Mouse (Mus musculus) ES-E14 (cell line): ENCODE data around the gene Vgf. TPM values are rescaled to one million over a fixed set of nuclear protein-coding genes. Genes with fewer than 3 reads are reported as not detected.

Experiments used
- DNase-seq: peaks from one replicate; pipeline ENCODE4 v3.0.0-alpha.2; 2013; ENCODE audit warnings: low read depth, low spot score
- H3K27ac ChIP-seq: 2 replicates; pipeline ENCODE4 v1.5.1; 2012; ENCODE audit warnings: low read depth, mild to moderate bottlenecking, low read length, moderate library complexity, mixed read lengths; ENCODE audit not compliant: poor library complexity, insufficient read depth, severe bottlenecking
- H3K36me3 ChIP-seq: 2 replicates; pipeline ENCODE4 v1.6.1; 2012; ENCODE audit warnings: mild to moderate bottlenecking, low read length, moderate library complexity, mixed read lengths; ENCODE audit not compliant: control insufficient read depth, poor library complexity, insufficient read depth, severe bottlenecking
- H3K4me1 ChIP-seq, 2 experiments: fragments of 150-350 bp in 1 of 2; sonication (generic) in 1 of 2; 2 replicates each; pipeline ENCODE4 v1.6.1; 2012; ENCODE audit warnings: low read length in 2 of 2, mild to moderate bottlenecking in 1 of 2, mixed read lengths in 1 of 2; ENCODE audit not compliant: control insufficient read depth in 2 of 2, insufficient read depth in 2 of 2, poor library complexity in 1 of 2
- H3K4me3 ChIP-seq, 2 experiments: fragments of 150-350 bp in 1 of 2; sonication (generic) in 1 of 2; 2 replicates each; pipeline ENCODE4 v1.5.1; 2012; ENCODE audit warnings: low read length in 2 of 2, low read depth in 1 of 2, mild to moderate bottlenecking in 1 of 2, mixed read lengths in 1 of 2; ENCODE audit not compliant: insufficient read depth in 1 of 2, poor library complexity in 1 of 2, severe bottlenecking in 1 of 2
- H3K9ac ChIP-seq: 2 replicates; pipeline ENCODE4 v1.6.1; 2012; ENCODE audit warnings: low read depth, mild to moderate bottlenecking, low read length, mixed read lengths; ENCODE audit not compliant: poor library complexity, insufficient read depth, severe bottlenecking
- H3K9me3 ChIP-seq: fragments of 150-350 bp; sonication (generic); 2 replicates; pipeline ENCODE4 v1.6.1; 2012; ENCODE audit warnings: low read depth, mild to moderate bottlenecking, low read length; ENCODE audit not compliant: control insufficient read depth, insufficient read depth
- CHD2 ChIP-seq: IDR thresholded peaks from 2 replicates; pipeline ENCODE4 v1.6.1; 2014; ENCODE audit warnings: mild to moderate bottlenecking, low read depth, low read length, inconsistent platforms
- HCFC1 ChIP-seq: IDR thresholded peaks from 2 replicates; pipeline ENCODE4 v1.6.1; 2012; ENCODE audit warnings: low read length, inconsistent platforms, borderline replicate concordance; ENCODE audit not compliant: insufficient read depth
- MAFK ChIP-seq: IDR thresholded peaks from 2 replicates; pipeline ENCODE4 v1.6.1; 2014; ENCODE audit warnings: mild to moderate bottlenecking, low read depth, low read length, inconsistent platforms; ENCODE audit not compliant: insufficient read depth
- ZC3H11A ChIP-seq: IDR thresholded peaks from 2 replicates; pipeline ENCODE4 v1.6.1; 2012; ENCODE audit warnings: low read depth, mild to moderate bottlenecking, inconsistent platforms, low read length, borderline replicate concordance
- ZNF384 ChIP-seq: IDR thresholded peaks from 2 replicates; pipeline ENCODE4 v1.6.1; 2012; ENCODE audit warnings: low read depth, low read length, inconsistent platforms
- in situ Hi-C, 2 experiments: fragments of 600-800 bp; cut with MboI; formaldehyde crosslinking; loops; one replicate each; pipeline ENCODE4 v1.15.1; 2025; ENCODE audit warnings: low sequenced_read_pairs in 2 of 2, inconsistent platforms in 1 of 2; ENCODE audit not compliant: unreplicated experiment in 2 of 2
- total RNA-seq: library from RNA; depleted of rRNA; stranded (reverse); fragments of 300-350 nt; gene quantifications from 2 replicates; pipeline ENCODE4 v1.2.3, GENCODE M21; 2012

The Vgf gene
- total RNA-seq, 1 experiment, result 45.6 TPM

DNA sequence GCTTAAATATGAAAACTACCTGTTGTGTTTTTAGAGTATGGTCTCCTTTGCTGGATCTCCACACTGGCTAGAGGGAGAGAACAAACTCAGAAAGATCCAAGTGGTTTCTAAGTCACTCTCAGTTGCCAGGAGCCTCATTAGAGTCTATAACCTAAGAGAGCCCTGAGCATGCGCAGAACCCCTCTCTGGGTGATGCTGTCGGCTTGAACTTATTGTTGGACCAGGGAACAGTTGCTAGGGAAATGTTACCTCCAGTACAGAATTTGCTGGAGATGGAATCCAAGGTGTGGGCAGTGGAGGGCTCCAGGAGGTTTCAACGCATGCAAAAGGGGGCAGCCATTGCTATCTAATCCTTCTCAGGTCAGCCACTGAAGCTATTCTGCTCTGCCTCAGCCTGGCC, 1.9 kb upstream of the Vgf start:
- Histone ChIP-seq H3K9ac (no peak overlapping the region), H3K36me3 (no peaks in the 10 kb centered on the region), H3K27ac (no peak overlapping the region), H3K4me1 (peaks cover 2 to 12% of the 10 kb centered on the region in 2 experiments; a peak in 1 of 4 replicates), H3K4me3 (no peak overlapping the region), H3K9me3 (no peaks in the 10 kb centered on the region)
- DNase-seq, result no peak
- in situ Hi-C loops, result no loop called here
- TF ChIP-seq ZNF384, result no peak
- TF ChIP-seq HCFC1, result no peak
- no peak for TF ChIP-seq ZC3H11A
- TF ChIP-seq CHD2, result no peak
- no peak for TF ChIP-seq MAFK

DNA sequence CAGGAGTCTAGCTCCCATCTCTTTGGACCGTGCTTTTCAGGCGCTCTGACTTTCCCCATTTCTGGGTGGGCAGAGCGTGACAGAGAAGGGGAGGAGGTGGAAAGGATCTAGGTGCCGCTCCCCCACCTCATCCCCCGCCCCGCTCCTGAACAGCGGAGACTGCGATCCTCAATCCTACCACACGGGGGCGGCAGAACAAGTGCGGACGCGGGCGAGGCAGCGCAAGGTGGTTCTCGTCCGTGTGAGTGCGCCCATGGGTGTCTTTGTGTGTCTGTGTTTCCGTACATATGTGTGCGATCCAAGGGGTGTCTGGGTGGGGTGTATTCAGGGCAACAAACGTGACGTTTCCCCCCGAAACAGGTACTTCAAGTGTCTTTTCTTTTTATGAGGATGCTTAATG, 1.1 kb upstream of the Vgf start:
- H3K27ac ChIP-seq, result no peak overlapping the region
- no peaks in the 10 kb centered on the region for H3K9me3 ChIP-seq
- peaks cover 2 to 12% of the 10 kb centered on the region in 2 experiments; a peak in 1 of 4 replicates for H3K4me1 ChIP-seq
- TF ChIP-seq CHD2, result no peak
- no peak for TF ChIP-seq HCFC1
- no peak for TF ChIP-seq MAFK
- no peak for TF ChIP-seq ZC3H11A
- TF ChIP-seq ZNF384, result no peak
- DNase-seq, result peak; percentile 78
- H3K36me3 ChIP-seq, result no peaks in the 10 kb centered on the region
- in situ Hi-C loops, result no loop called here
- H3K4me3 ChIP-seq, result peak overlapping the region; percentile 13 to 44; a peak in 3 of 4 replicates
- H3K9ac ChIP-seq, result 0 out of 2 replicates have a peak overlapping the region, but pooled peaks have one; percentile 50

GRCm38 (mm10) chr5:137028561-137029272, 2.5 kb downstream of the Vgf start:
- in situ Hi-C loops, result no loop called here
- Histone ChIP-seq H3K4me1 (peaks cover 2 to 19% of the 10 kb centered on the region in 2 experiments; a peak in 1 of 4 replicates), H3K27ac (no peak overlapping the region), H3K9ac (no peak overlapping the region), H3K9me3 (no peaks in the 10 kb centered on the region), H3K36me3 (no peaks in the 10 kb centered on the region), H3K4me3 (peak overlapping the region; percentile 59 to 77)
- TF ChIP-seq ZC3H11A (no peak), MAFK (no peak), CHD2 (no peak), HCFC1 (no peak), ZNF384 (no peak)
- no peak for DNase-seq

- no peaks in the 10 kb centered on the region for H3K36me3 ChIP-seq
- peak overlapping the region; percentile 59 to 77 for H3K4me3 ChIP-seq
- peaks cover 2 to 21% of the 10 kb centered on the region in 2 experiments; a peak in 1 of 4 replicates for H3K4me1 ChIP-seq
- no peaks in the 10 kb centered on the region for H3K9me3 ChIP-seq
- DNase-seq, result no peak
- no peak for TF ChIP-seq MAFK
- TF ChIP-seq ZC3H11A, result no peak
- no peak for TF ChIP-seq HCFC1
- TF ChIP-seq CHD2, result no peak
- no peak for TF ChIP-seq ZNF384
- H3K9ac ChIP-seq, result peak overlapping the region; percentile 47
- H3K27ac ChIP-seq, result no peak overlapping the region
- in situ Hi-C loops, result no loop called here
These were observed 3.0 kb downstream of the Vgf start for GRCm38 (mm10) chr5:137029273-137029585.
